Mouse (Mus musculus) thymus, adult 2 months (tissue): ENCODE results near the gene Pidd1. TPM values are rescaled to one million over a fixed set of nuclear protein-coding genes. Genes with fewer than 3 reads are reported as not detected.
A peak's percentile ranks its signal among the peaks of the same experiment; 100 is the strongest.

ENCODE experiments used
- DNase-seq: peaks from one replicate; pipeline ENCODE4 v3.0.0; 2021
- H3K27ac ChIP-seq: fragments of 200-500 bp; 2 replicates; pipeline ENCODE4 v1.5.1; 2012; ENCODE audit warnings: low read length, control low read depth; ENCODE audit not compliant: control insufficient read depth, insufficient read depth
- H3K27me3 ChIP-seq: fragments of 200-500 bp; 2 replicates; pipeline ENCODE4 v1.6.1; 2012; ENCODE audit warnings: mild to moderate bottlenecking, low read length, moderate library complexity, mixed read lengths; ENCODE audit not compliant: control insufficient read depth, insufficient read depth
- H3K36me3 ChIP-seq: fragments of 200-500 bp; 2 replicates; pipeline ENCODE4 v1.6.1; 2012; ENCODE audit warnings: mild to moderate bottlenecking, low read length, moderate library complexity; ENCODE audit not compliant: control insufficient read depth, insufficient read depth
- H3K4me1 ChIP-seq: fragments of 200-500 bp; replicated peaks from 2 replicates; pipeline ENCODE4 v1.6.1; 2012; ENCODE audit warnings: low read length; ENCODE audit not compliant: control insufficient read depth, insufficient read depth
- H3K4me3 ChIP-seq: fragments of 200-500 bp; 2 replicates; pipeline ENCODE4 v1.5.1; 2012; ENCODE audit warnings: mild to moderate bottlenecking, low read length, control low read depth, moderate library complexity; ENCODE audit not compliant: control insufficient read depth, insufficient read depth
- CTCF ChIP-seq: fragments of 200-500 bp; IDR thresholded peaks from 2 replicates; pipeline ENCODE4 v1.5.1; 2012; ENCODE audit warnings: mild to moderate bottlenecking, control low read depth, low read length, moderate library complexity, borderline replicate concordance; ENCODE audit not compliant: control insufficient read depth, poor library complexity, insufficient read depth; ENCODE audit errors: extremely low read depth
- POLR2A ChIP-seq: fragments of 200-500 bp; IDR thresholded peaks from 2 replicates; pipeline ENCODE4 v1.6.1; 2012; ENCODE audit warnings: mild to moderate bottlenecking, low read length, control low read depth, moderate library complexity; ENCODE audit not compliant: control insufficient read depth, poor library complexity, insufficient read depth; ENCODE audit errors: extremely low read depth
- WGBS: fragments of 180-500 bp; shearing (Covaris S2); methylation state at CpG from one replicate; pipeline ENCODE4 v1.1.7; 2018; 5-methylcytosine and 5-hydroxymethylcytosine counted together
- polyA plus RNA-seq: library from polyadenylated mRNA; depleted of rRNA; stranded (reverse); fragments of >200 nt; gene quantifications from 2 replicates; pipeline ENCODE4 v1.2.3, GENCODE M21; 2012

Gene Pidd1
- polyA plus RNA-seq, 1 experiment = 109 TPM

DNA sequence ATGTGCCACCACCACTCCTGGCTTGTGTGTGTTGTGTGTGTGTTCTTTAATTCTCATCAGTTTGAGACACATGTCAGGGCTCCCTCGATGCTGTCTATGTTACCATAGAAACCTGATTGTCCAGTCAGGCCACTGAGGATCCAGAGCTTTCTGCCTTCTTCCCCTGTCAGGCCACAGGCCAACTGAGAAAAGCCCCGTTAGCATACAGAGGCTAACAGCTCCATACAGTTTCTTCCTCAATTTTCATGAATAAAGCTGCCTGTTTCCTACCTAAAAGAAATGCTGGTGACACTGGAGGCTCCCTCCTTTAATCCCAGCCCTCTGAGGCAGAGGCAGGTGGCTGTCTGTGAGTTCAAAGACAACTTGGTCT is 7.3 kb downstream of the Pidd1 start:
- no peaks in the 10 kb centered on the region for H3K27me3 ChIP-seq
- TF ChIP-seq CTCF (no peak), POLR2A (no peak)
- H3K36me3 ChIP-seq = no peaks in the 10 kb centered on the region
- 46% methylated on average over 2 of the region's 2 CpGs for WGBS
- H3K4me1 ChIP-seq = peaks cover 32% of the 10 kb centered on the region
- no peak for DNase-seq
- H3K27ac ChIP-seq = no peak overlapping the region
- H3K4me3 ChIP-seq = no peak overlapping the region

DNA sequence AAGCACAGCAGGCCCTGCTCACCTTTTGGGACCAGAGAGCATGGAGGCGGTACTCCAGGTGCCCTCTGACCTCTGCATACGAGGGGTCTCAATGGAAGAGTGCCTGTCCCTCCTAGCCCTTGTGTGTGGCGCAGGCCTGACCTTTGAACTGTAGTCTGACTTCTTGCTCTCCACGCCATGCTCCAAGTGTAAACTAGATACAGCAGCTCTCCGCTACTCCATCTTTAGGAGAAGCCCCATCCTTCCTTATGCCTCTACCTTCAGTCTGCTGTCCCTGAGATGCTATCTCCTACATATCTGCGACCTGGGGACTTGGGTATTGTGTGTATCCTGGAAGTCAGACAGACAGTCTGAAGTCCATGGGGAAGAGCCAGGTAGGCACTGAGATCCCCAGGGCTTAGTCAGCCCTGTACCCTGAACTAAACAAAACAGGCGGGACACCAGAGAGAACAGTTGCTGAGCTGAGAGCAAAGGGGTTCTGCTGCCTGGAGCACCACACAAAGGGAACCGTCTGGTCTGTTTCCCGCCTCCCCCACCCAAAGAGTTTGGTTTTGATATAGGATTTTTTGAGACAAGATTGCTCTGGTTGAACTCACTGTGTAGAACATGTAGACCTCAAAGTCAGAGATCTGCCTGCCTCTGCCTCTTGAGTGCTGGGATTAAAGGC is 7.8 kb downstream of the Pidd1 start:
- no peaks in the 10 kb centered on the region for H3K36me3 ChIP-seq
- H3K27me3 ChIP-seq = no peaks in the 10 kb centered on the region
- no peak overlapping the region for H3K27ac ChIP-seq
- WGBS = 87% methylated on average over 9 of the region's 9 CpGs
- DNase-seq = no peak
- H3K4me1 ChIP-seq = peaks cover 32% of the 10 kb centered on the region
- H3K4me3 ChIP-seq = no peak overlapping the region
- TF ChIP-seq POLR2A (no peak), CTCF (no peak)

DNA sequence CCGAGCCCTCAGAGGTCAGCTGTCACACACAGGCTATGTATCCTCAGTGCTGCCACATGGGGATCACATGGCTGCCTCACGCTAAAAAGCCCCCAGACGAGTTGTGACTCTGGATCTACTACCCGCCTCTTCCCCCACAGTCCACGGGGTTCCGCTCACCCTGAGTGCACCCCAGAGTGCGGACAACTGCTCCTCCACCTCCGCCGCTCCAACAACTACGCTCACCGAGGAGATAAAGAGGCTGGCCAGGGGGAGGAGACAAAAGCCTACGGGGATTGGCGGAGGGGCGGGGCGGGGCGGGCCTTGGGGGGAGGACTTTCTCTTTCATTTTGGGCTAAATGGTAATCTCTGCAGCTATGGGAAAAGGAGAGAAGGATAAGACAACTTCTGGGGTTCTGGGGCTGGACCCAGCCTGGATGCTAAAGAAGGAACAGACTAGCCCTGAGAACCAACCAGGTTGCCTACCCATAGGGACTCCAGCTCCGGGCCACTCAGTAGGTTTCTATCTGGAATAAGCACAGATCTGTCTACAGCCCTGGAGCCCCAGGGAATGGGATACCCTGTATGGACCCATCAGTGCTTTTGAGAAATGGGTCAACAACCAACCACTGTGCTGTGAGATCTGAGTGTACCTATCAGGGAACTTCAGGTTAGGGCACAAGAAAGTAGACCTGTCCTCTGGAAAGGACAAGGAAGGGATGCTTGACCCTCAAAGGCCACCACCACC is 8.5 kb downstream of the Pidd1 start:
- no peaks in the 10 kb centered on the region for H3K36me3 ChIP-seq
- H3K27ac ChIP-seq = no peak overlapping the region
- DNase-seq = peak; percentile 64
- 3% methylated on average over 17 of the region's 17 CpGs for whole genome bisulfite sequencing
- peak overlapping the region; percentile 44 for H3K4me3 ChIP-seq
- TF ChIP-seq POLR2A (peak; percentile 43; the same call in 1 of the 2 replicates), CTCF (no peak)
- H3K4me1 ChIP-seq = peaks cover 32% of the 10 kb centered on the region
- no peaks in the 10 kb centered on the region for H3K27me3 ChIP-seq

DNA sequence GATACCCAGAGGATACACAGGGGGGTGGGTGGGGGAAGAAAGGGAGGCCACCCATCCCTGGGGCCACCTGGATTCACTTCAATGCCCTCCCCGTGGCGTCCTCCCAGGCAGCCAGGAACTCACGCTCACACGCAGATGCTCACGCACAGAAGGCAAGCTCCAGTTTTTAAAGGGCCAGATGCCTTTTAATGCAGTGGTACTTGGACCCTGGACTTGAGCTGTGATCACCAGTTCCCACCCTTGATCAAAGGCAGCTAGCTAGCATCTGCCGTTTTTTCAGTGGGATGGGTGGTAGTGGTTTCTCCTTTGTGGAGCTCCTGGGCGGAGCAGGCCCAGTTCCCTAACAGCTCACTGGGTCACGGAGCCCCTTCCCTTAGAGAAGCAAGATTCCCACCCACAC is 9.4 kb downstream of the Pidd1 start:
- DNase-seq = no peak
- Histone ChIP-seq H3K27ac (no peak overlapping the region), H3K4me3 (peak overlapping the region; percentile 44), H3K27me3 (no peaks in the 10 kb centered on the region), H3K36me3 (no peaks in the 10 kb centered on the region), H3K4me1 (peaks cover 32% of the 10 kb centered on the region)
- WGBS = 25% methylated on average over 8 of the region's 8 CpGs
- TF ChIP-seq POLR2A = no peak
- TF ChIP-seq CTCF = no peak

DNA sequence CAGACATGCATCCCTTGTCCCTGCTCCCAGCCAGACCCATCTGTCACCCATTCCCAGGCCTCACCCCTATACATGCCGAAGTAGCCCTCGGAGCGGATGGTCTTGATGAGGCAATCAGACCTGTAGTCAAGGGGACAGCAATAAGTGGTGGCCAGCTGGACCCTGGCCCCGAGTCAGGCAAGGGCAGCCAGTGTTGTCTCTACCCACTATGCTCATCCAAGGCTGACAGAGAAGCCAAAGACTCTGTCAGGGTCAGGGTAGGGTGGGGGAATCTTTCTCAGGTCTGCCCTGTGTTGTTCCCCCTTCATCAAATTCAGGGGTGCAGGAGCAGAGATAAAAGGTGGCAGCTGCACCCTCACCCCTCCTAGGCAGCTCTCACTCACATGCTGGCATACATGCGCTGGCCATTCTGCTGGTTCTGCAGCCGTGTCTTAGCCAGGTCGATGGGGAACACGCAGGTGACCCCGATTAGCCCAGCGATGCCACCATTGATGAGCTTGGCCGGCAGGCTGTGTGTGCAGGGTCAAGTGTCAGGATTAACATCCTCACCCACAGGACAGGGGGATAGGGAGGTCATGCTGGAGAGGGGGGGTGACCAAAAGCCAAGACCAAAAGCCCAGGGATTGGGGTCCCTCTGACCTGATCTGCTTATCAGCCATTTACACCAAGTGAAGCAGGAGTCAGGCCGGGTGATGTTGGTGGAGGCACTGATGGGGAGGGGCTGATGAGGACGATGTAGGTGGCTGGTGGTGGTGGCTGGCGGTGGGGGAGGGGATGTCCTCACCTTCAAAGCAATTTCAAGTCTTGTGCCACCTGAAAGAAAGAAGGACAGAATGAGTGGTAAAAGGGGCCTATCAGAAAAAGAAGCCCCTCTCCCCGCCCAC is 10.1 kb downstream of the Pidd1 start:
- Histone ChIP-seq H3K27ac (no peak overlapping the region), H3K36me3 (no peaks in the 10 kb centered on the region), H3K4me3 (peak overlapping the region; percentile 44; the same call in 1 of the 2 replicates), H3K27me3 (no peaks in the 10 kb centered on the region), H3K4me1 (peaks cover 32% of the 10 kb centered on the region)
- no peak for DNase-seq
- 93% methylated on average over 15 of the region's 15 CpGs for WGBS
- TF ChIP-seq POLR2A (no peak), CTCF (no peak)

DNA sequence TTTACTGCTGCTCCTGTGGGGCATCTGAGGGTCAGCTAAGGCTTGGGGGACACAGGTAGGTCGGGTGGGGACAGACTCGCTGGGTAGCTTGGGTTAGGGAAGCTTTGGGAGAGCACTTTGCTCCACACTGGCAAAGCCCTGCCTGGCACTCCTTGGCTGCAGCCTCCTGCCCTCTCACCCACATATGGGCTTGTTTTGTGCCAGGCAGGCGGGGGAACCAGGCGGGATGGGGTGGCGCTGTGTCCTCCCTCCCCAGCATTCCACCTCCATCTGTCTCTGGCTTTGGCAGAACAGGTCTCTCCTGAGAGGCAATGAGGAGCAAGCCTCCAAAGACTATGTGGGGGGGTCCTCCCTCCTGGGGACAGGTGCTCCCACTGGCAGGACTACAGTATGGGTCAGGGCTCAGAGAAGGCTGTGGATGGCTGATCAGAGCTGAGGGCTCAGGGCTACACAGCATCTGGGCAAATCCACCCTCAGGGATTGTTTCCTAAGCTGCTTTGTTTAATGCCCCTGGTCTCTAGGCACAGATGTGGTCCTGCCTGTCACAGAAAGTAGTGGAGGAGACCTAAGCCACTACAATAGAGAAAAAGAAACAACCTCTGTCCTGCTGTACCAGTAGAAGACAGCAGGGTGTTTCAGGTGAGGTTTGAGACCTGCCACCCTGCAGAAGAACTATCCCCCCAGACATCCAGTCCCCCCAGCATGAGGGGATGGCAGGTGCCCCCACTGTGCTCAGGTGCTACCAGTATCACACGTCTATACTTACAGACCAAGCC is 10.9 kb downstream of the Pidd1 start:
- Histone ChIP-seq H3K27me3 (no peaks in the 10 kb centered on the region), H3K36me3 (no peaks in the 10 kb centered on the region), H3K27ac (no peak overlapping the region), H3K4me1 (peaks cover 32% of the 10 kb centered on the region), H3K4me3 (no peak overlapping the region)
- DNase-seq = no peak
- WGBS = 95% methylated on average over 6 of the region's 6 CpGs
- TF ChIP-seq POLR2A (no peak), CTCF (no peak)
